Mouse (Mus musculus) thymus, adult 2 months (tissue): ENCODE measurements around the gene Btbd11.

Experiments
- CTCF ChIP-seq: fragments of 200-500 bp; IDR thresholded peaks from 2 replicates; pipeline ENCODE4 v1.5.1; 2012; ENCODE audit warnings: mild to moderate bottlenecking, control low read depth, low read length, moderate library complexity, borderline replicate concordance; ENCODE audit not compliant: control insufficient read depth, poor library complexity, insufficient read depth; ENCODE audit errors: extremely low read depth
- POLR2A ChIP-seq: fragments of 200-500 bp; IDR thresholded peaks from 2 replicates; pipeline ENCODE4 v1.6.1; 2012; ENCODE audit warnings: mild to moderate bottlenecking, low read length, control low read depth, moderate library complexity; ENCODE audit not compliant: control insufficient read depth, poor library complexity, insufficient read depth; ENCODE audit errors: extremely low read depth

DNA sequence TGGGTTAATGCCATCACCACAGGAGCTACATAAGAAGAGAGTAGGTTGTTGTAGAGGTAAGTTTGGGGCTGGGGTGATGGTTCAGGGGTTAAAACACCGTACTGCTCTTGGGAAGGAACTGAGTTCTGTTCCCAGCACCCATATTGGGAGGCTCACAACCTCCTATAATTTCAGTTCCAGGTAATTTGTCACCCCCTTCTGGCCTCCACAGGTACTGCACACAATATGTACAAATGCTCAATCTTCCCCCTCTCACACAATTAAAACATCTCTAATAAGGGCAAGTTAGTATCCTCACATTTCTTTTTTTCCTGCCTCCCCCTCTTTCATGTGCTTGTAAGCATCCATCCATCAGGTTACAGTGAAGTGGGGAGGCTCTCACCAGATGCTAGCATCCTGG is 44.7 kb upstream of the Btbd11 start:
- TF ChIP-seq POLR2A = no peak
- TF ChIP-seq CTCF = no peak
